Mouse (Mus musculus) CD8-positive naive resting alpha-beta T cell, adult 2 months (primary cell): Measurements from ENCODE around the gene Vwa5b1.

ENCODE experiments used
- DNase-seq, 2 experiments: peaks; one replicate each; pipeline ENCODE4 v3.0.0; 2022; ENCODE audit warnings: low read depth in 2 of 2, low spot score in 2 of 2

Vwa5b1 gene

DNA sequence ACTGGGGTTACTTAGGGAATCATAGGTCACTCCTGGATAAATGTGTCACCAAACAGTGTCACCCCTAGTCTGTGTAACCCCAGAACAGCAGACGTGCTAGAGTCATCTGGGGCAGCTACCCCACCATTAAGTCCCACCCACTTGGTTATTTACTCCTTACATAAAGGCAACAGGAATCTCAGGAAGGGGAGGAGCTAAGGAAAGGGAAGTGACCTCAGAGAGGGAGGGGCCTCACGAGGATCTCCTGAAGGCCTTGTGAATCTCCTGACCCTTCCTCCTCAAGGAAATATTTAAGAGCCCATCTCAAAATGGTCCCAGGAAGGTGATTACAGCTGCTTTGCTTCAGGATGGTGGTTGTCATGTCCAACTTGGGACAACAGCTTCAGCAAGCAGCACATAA is 103.9 kb downstream of the Vwa5b1 start:
- no peak for DNase-seq

DNA sequence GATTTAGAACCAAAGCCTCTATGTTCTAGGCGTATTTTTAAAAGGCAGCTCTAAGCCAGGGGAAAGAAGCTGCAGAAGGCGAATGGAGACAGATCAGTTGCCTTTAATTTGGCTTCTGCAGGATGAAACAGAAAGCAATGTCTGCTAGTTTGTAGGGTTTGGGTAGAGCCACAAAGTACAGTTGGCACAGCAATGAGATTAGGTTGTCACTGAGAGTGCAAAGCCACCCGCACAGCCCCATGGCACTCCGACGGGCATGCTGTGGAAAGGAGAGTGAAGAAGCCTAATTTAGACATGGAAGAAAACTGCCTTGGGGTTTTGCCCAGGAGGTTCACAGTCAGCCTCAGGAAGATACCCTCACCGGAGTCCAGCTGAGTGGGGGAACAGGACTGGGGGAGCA is 105.7 kb downstream of the Vwa5b1 start:
- DNase-seq = no peak

DNA sequence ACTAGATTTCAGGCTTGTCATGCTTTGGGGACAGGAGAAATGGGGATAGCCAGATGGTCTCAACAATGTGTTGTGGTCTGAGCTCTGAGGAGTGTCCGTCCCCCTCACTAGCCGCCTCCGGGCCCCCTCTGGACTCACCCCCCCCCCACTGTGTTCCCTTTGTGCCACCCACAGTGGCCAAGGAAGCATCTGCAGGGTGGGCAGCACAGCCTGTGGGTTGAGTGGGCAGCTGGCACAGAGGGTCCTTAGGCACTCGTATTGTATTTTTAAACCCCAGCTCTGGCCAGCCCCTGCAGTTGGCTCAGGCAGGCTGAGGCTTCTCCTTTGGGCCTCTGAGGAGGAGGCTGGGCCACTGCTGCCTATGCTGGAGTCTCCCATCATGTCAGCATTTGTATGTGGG is 110.0 kb downstream of the Vwa5b1 start:
- no peak for DNase-seq

DNA sequence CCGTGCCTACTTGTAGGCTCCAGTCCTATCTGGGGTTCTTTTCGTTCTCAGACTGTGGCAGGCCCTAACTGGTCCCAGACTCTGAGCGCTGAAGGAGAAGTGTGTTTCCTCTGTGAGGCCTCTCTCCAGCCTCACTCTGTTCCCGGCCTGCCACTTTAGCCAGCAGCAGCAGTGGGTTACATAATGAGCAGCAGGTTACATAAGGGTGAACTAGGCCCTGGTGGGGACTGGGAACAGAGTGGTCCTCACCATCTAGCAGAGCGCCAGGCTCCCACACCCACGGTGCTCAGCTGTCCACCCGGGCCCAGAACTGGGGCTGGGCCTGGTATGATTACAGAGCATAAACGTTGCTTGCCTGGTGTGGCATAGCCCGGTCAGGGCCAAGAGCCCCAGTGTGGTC is 110.9 kb downstream of the Vwa5b1 start:
- DNase-seq = no peak

DNA sequence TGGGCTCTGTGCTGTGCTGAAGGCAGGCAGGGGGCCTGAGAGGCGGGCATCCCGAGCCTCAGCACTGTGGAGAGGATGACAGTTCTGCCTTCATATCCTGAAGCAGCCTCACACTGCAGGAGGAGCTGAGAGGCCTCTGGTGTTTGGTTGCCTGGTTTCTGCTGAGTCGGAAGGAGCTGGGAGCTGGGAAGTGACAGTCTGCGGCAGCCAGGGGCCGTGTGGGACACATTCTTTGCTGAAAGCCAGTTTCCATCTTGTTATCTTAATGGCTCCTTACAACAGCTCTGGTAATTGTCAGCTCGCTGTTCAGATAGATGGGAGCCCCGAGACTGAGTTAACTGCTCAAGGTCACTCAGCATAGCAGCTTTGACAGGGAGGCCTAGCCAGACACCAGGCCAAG is 111.9 kb downstream of the Vwa5b1 start:
- no peak for DNase-seq

DNA sequence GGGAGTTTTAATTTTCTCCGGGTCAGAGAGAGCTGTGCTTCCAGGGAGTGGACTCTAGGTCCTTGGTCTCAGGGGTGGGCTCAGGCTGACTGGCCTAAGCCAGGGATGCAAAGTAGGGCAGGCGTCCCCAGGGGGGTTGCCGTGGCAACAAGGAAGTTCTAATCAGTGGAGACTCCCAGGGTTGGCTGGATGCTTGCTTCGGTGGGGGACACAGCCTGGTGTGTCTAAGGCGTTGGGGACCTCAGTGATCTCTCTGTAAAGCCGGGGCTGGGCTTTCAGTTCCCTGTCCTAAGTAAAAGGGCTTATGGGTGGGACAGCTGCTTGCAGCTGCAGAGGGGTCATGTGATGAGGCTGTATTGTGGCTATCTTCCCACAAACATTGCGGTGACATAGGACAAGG is 113.4 kb downstream of the Vwa5b1 start:
- DNase-seq = no peak

DNA sequence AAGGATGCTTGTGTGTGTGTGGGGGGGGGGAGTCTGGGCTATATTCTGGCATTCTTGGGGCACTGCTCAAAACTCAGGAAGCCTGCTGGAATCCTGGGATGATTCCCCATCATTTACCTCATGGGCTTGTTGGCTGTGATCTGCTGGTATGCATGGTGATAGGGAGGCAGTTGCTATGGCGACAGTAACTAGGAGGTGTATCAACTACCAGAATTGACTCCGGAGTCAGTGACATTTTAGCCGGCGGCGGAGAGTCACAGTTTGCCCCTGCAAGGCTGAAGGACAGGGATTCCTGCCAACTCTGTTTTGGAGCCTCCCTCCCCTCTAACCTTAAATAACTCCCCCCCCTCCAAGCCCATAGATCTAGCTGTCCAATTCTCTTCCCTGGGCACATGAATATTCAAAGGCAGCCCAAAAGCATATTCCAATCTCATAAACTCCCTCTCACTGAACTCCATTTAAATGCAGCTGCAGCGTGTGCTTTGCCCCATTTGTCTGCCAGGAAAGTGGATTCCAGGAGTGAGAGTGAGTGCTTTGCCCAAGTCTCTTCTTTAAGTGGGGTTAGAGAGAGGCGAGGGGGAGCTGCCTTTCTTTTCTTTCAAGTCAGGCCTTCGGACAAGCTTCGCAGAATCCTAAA is 118.4 kb downstream of the Vwa5b1 start:
- no peak for DNase-seq

DNA sequence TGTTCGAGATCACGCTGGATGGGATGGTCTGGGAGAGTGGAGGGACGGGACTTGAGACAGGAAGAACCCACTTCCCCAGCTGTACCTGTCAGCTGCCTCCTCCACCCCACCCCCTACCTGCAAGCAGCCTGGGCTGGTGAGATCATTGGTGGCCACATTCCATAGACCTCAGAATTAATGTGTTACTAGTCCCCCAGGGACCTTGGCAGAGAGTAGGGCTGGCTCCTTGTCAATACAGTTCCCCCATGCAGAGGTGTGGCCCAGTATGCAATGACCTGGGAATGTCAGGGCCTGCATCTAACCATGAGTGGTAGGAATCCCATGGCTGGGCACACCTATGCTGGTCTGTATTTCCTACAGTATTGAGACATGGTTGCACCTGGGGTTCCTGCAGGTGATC is 119.2 kb downstream of the Vwa5b1 start:
- DNase-seq = no peak
